Mouse (Mus musculus) forelimb bud, embryonic 11.5 days (tissue): ENCODE data around the gene Nxph3.
"Not testable (repeated sequence)": the region's sequence is repeated elsewhere in the genome, so short reads cannot be mapped to it uniquely, and the experiment has no call there.

ENCODE experiments used
- DNase-seq: peaks from one replicate; pipeline ENCODE4 v3.0.0-alpha.2; 2012; ENCODE audit warnings: low read depth, low spot score

Gene Nxph3

GRCm38 (mm10) chr11:95519299-95519698, 4.9 kb upstream of the Nxph3 start:
- no peak for DNase-seq

- DNase-seq: no peak
Observed at GRCm38 (mm10) chr11:95517162-95517561, 2.8 kb upstream of the Nxph3 start.

- DNase-seq: peak; percentile 53
Observed at GRCm38 (mm10) chr11:95516491-95516911, 2.1 kb upstream of the Nxph3 start.

- no peak for DNase-seq
Observed at GRCm38 (mm10) chr11:95515376-95516323, 1.3 kb upstream of the Nxph3 start.

GRCm38 (mm10) chr11:95513461-95514297, 691 bp downstream of the Nxph3 start:
- DNase-seq: no peak

GRCm38 (mm10) chr11:95512383-95512782, 2.0 kb downstream of the Nxph3 start:
- no peak for DNase-seq

- no peak for DNase-seq
Observed at GRCm38 (mm10) chr11:95511919-95512318, 2.5 kb downstream of the Nxph3 start.

- no peak for DNase-seq
Observed at GRCm38 (mm10) chr11:95510631-95511030, 3.7 kb downstream of the Nxph3 start.

- no peak for DNase-seq
Observed at GRCm38 (mm10) chr11:95509126-95509717, 5.1 kb downstream of the Nxph3 start.

- no peak for DNase-seq
Observed at GRCm38 (mm10) chr11:95508211-95508926, 6.0 kb downstream of the Nxph3 start.

- DNase-seq: no peak
Observed at GRCm38 (mm10) chr11:95507785-95508184, 6.6 kb downstream of the Nxph3 start.

GRCm38 (mm10) chr11:95507041-95507716, 7.2 kb downstream of the Nxph3 start:
- DNase-seq: no peak

- DNase-seq: no peak
Observed at GRCm38 (mm10) chr11:95504271-95504731, 10.1 kb downstream of the Nxph3 start.

- no peak for DNase-seq
Observed at GRCm38 (mm10) chr11:95503581-95504180, 10.7 kb downstream of the Nxph3 start.

GRCm38 (mm10) chr11:95501826-95502225, 12.5 kb downstream of the Nxph3 start:
- DNase-seq: not testable (repeated sequence)

GRCm38 (mm10) chr11:95500836-95501235, 13.5 kb downstream of the Nxph3 start:
- no peak for DNase-seq

- no peak for DNase-seq
Observed at GRCm38 (mm10) chr11:95500412-95500811, 14.0 kb downstream of the Nxph3 start.

- DNase-seq: no peak
Observed at GRCm38 (mm10) chr11:95497921-95498320, 16.4 kb downstream of the Nxph3 start.

- DNase-seq: no peak
Observed at GRCm38 (mm10) chr11:95495883-95496282, 18.5 kb downstream of the Nxph3 start.

- DNase-seq: no peak
Observed at GRCm38 (mm10) chr11:95494374-95494773, 20.0 kb downstream of the Nxph3 start.
